Mouse (Mus musculus) gastrocnemius, adult 2 months (tissue): ENCODE data around the gene Acp4. TPM values are rescaled to one million over a fixed set of nuclear protein-coding genes. Genes with fewer than 3 reads are reported as not detected.
A peak's percentile ranks its signal among the peaks of the same experiment; 100 is the strongest.

ENCODE experiments used
- DNase-seq: peaks from one replicate; pipeline ENCODE4 v3.0.0; 2022
- H3K27ac ChIP-seq: fragments of 200-600 bp; 2 replicates; pipeline ENCODE4 v1.8.1; 2022; ENCODE audit warnings: mild to moderate bottlenecking
- H3K4me3 ChIP-seq: fragments of 200-600 bp; 2 replicates; pipeline ENCODE4 v1.8.1; 2022; ENCODE audit warnings: mild to moderate bottlenecking, moderate library complexity
- CTCF ChIP-seq: fragments of 200-600 bp; IDR thresholded peaks from 2 replicates; pipeline ENCODE4 v1.8.1; 2022; ENCODE audit warnings: antibody characterized with exemption, mild to moderate bottlenecking, moderate library complexity
- intact Hi-C: fragments of 180-260 bp; cut with DNase I; formaldehyde crosslinking; loops from one replicate; pipeline ENCODE4 v1.15.1; 2025
- total RNA-seq, 2 experiments: library from RNA; stranded (reverse); gene quantifications; 2 replicates each; pipeline ENCODE4 v1.2.3; 2021

The Acp4 gene
- total RNA-seq, 2 experiments from 2014 or later, result not detected

DNA sequence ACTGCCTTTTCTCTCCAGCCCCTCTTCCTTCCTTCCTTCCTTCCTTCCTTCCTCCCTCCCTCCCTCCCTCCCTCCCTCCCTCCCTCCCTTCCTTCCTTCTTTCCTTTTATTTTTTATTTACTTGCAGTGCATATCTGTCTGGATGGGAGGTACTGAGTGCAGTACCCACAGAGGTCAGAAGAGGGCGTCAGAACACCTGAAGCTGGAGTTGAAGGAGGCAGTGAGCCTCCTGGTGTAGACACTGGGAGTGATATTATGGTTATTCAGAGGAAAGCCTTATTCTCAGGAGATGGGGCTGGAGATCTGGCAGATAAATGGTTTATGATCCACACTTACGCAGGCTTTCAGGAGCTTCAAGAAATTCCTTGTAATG lies 20.1 kb upstream of the Acp4 start:
- Histone ChIP-seq H3K27ac (no peak overlapping the region), H3K4me3 (no peak overlapping the region)
- intact Hi-C loops, result no loop called here
- DNase-seq, result no peak
- peak; percentile 47 for TF ChIP-seq CTCF

DNA sequence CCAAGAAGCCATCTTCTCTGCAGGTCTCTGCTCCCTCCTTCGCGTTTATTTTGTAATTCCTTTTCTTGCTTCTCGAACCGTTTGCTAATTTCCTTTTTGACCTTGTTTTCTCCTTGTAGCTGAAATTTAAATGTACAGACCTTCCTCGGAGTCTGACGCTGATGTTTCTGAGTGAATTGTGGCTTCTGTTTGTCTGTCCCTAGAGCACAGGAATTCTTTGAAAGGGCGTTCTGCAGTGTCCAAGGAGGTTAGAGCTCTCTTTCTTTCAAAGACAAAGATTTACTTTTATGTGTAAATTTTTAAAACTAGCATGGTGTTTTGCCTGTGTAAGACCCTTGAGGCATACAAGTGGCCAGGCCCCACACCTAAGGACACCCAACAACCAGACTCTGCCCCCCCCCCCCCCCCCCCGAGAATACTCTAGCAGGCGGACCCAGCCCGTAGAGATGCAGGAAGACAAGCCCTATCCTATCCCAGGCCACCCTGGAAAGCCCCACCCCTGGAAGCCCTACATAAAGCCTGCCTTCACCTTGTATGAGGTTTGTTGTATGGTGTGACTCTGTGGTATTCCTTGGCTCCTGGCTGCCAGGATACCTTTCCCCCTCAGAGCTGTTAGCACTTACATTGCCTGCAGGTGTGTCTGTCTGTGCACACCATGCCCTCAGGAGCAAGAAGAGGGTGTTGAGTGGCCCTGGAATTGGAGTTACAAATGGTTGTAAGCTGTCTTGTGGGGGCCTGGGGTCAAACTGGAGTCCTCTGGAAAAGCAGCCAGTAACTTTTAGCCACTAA lies 19.5 kb upstream of the Acp4 start:
- intact Hi-C loops, result no loop called here
- TF ChIP-seq CTCF, result no peak
- Histone ChIP-seq H3K27ac (no peak overlapping the region), H3K4me3 (no peak overlapping the region)
- DNase-seq, result no peak

DNA sequence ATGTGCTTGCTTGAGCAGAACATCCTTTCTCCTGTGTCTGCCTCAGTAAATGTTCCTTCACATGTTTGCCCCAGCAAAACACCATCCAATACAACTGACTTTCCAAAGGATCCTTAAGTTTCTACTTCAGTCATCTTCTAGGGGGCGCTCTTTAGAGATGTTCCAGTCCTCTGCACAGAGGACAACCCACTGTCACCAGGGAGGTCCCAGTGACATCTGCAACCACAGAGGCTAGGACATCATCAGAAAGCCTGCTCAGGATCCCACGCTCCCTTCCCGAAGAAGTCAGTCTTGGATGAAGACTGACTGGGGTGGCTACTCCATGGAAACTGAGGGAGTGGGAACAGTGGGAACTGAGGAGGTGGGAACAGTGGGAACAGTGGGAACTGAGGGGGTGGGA lies 18.4 kb upstream of the Acp4 start:
- Histone ChIP-seq H3K4me3 (no peak overlapping the region), H3K27ac (no peak overlapping the region)
- intact Hi-C loops, result no loop called here
- DNase-seq, result no peak
- 0 out of 2 replicates have a peak, but pooled peaks have one; percentile 1 for TF ChIP-seq CTCF

- DNase-seq, result no peak
- H3K27ac ChIP-seq, result no peak overlapping the region
- H3K4me3 ChIP-seq, result no peak overlapping the region
- no peak for TF ChIP-seq CTCF
- intact Hi-C loops, result no loop called here
These were observed 16.9 kb upstream of the Acp4 start for GRCm38 (mm10) chr7:44274096-44274495.

GRCm38 (mm10) chr7:44273446-44273845 lies 16.3 kb upstream of the Acp4 start:
- intact Hi-C loops, result no loop called here
- no peak for TF ChIP-seq CTCF
- Histone ChIP-seq H3K4me3 (no peak overlapping the region), H3K27ac (no peak overlapping the region)
- no peak for DNase-seq

GRCm38 (mm10) chr7:44272546-44272945 lies 15.4 kb upstream of the Acp4 start:
- no peak overlapping the region for H3K27ac ChIP-seq
- H3K4me3 ChIP-seq, result no peak overlapping the region
- intact Hi-C loops, result no loop called here
- no peak for TF ChIP-seq CTCF
- no peak for DNase-seq

GRCm38 (mm10) chr7:44271309-44271708 lies 14.1 kb upstream of the Acp4 start:
- TF ChIP-seq CTCF, result no peak
- intact Hi-C loops, result no loop called here
- no peak for DNase-seq
- Histone ChIP-seq H3K27ac (no peak overlapping the region), H3K4me3 (no peak overlapping the region)

- intact Hi-C loops, result no loop called here
- Histone ChIP-seq H3K27ac (no peak overlapping the region), H3K4me3 (no peak overlapping the region)
- no peak for DNase-seq
- no peak for TF ChIP-seq CTCF
These were observed 12.2 kb upstream of the Acp4 start for GRCm38 (mm10) chr7:44269397-44269796.

- no peak for DNase-seq
- intact Hi-C loops, result no loop called here
- Histone ChIP-seq H3K4me3 (no peak overlapping the region), H3K27ac (no peak overlapping the region)
- TF ChIP-seq CTCF, result no peak
These were observed 10.9 kb upstream of the Acp4 start for GRCm38 (mm10) chr7:44268117-44268516.

DNA sequence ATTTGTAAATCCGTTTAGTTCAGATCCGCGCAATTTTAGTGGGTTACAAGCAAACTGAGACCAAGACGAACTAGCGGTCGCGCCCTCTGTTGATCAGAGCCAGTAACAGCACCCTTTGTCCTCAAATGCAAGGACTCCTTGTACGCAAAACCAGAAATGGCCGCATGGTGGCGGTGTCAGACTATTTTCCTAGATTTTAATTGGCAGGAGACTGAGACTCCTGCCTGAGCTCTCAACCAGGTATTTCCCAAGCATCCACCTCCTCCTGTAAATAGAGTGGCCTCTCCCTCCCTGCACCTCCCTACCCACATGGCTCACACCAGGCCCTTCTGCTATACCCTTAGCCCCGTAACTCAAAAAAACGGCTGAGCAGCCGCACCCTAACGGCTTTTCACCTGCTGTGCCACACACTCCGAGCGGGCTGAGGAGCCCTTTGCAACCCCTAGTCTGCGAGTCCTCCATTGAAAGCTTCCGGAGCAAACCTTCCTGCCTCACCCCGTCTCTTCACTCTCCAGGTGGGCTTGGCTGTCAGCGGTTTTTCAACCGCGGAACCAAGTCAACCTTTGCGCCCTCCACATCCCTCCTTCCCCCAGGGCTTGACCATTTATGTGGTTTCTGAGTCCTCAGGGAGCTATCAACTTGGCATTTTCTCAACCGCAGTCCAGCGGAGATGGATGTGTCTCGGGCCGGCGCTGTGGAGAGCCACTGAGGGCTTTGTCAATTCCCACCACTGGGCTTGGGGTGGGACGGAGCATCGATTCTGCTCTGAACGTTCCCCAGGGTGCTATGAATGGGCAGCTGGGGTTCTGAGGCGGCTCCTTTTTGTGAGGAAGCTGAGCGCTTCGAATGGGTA lies 5.8 kb upstream of the Acp4 start:
- no peak overlapping the region for H3K4me3 ChIP-seq
- intact Hi-C loops, result loop anchor here (1.0 to 5.0 kb wide), 5 partner anchors 16 to 299 kb away; partner anchors contain the start of genes 1700028J19Rik, 2410002F23Rik and Clec11a
- TF ChIP-seq CTCF, result no peak; the same call in 1 of the 2 replicates
- DNase-seq, result peak; percentile 92
- no peak overlapping the region for H3K27ac ChIP-seq

DNA sequence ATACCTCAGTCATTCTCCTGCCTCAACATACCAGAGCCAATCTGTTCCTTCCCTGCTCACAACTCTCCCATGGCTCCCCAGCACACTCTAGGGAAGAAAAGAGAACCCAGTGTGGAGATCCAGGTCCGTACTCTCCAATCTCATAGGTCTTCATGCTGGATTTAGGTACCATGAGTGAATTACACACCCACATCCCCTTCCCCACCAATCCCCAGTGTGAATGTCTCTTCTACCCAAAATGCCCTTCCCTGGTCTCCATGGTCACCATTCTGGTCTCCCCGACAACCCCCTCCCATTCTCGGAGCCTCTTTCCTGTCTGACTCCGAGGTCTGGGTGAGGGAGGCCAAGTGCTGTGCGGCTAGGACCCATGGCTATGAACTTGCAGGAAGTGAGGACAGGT lies 4.0 kb upstream of the Acp4 start, which contains the start of gene Gm15517:
Gm15517 (plus strand) TSS at position 301 of the 400 bp plus-strand sequence.
- DNase-seq, result no peak
- no peak for TF ChIP-seq CTCF
- intact Hi-C loops, result loop anchor here (5.0 kb wide), 3 partner anchors 46 to 301 kb away; partner anchors contain the start of gene Clec11a
- no peak within 1 kb of the TSS for H3K27ac ChIP-seq
- H3K4me3 ChIP-seq, result no peak within 1 kb of the TSS

GRCm38 (mm10) chr7:44260410-44260809 lies 3.2 kb upstream of the Acp4 start:
- no peak for TF ChIP-seq CTCF
- DNase-seq, result no peak
- H3K27ac ChIP-seq, result no peak overlapping the region
- intact Hi-C loops, result loop anchor here (5.0 kb wide), 3 partner anchors 47 to 302 kb away; partner anchors contain the start of gene Clec11a
- H3K4me3 ChIP-seq, result no peak overlapping the region

- no peak overlapping the region for H3K4me3 ChIP-seq
- H3K27ac ChIP-seq, result no peak overlapping the region
- intact Hi-C loops, result no loop called here
- no peak for DNase-seq
- no peak for TF ChIP-seq CTCF
These were observed 2.2 kb downstream of the Acp4 start for GRCm38 (mm10) chr7:44254930-44255329.
